Mouse (Mus musculus) midbrain, postnatal 0 days (tissue): ENCODE data around the gene Gm47955. TPM values are rescaled to one million over a fixed set of nuclear protein-coding genes. Genes with fewer than 3 reads are reported as not detected.
"Not testable (repeated sequence)": the region's sequence is repeated elsewhere in the genome, so short reads cannot be mapped to it uniquely, and the experiment has no call there.

Experiments used
- ATAC-seq: fragments of 200-750 bp; cut with Nextera tagmentation; 2 replicates; pipeline ENCODE4 v1.8.0; 2017; ENCODE audit warnings: moderate number of reproducible peaks, mild to moderate bottlenecking, moderate TSS enrichment, moderate library complexity; ENCODE audit not compliant: low FRiP score
- DNase-seq: peaks from one replicate; pipeline ENCODE4 v3.0.0-alpha.2; 2015; ENCODE audit warnings: low spot score
- H3K27ac ChIP-seq: fragments of 300-500 bp; sonication (generic); 2 replicates; pipeline ENCODE4 v1.5.1; 2014; ENCODE audit warnings: low read depth, mild to moderate bottlenecking, low read length, mixed read lengths
- H3K27me3 ChIP-seq: fragments of 300-500 bp; sonication (generic); 2 replicates; pipeline ENCODE4 v1.6.1; 2014; ENCODE audit warnings: low read length, control low read depth, mixed read lengths; ENCODE audit not compliant: insufficient read depth
- H3K36me3 ChIP-seq: fragments of 300-500 bp; sonication (generic); 2 replicates; pipeline ENCODE4 v1.6.1; 2014; ENCODE audit warnings: low read length, control low read depth, mixed read lengths; ENCODE audit not compliant: insufficient read depth
- H3K4me1 ChIP-seq: fragments of 300-500 bp; sonication (generic); 2 replicates; pipeline ENCODE4 v1.6.1; 2014; ENCODE audit warnings: mild to moderate bottlenecking, control low read depth, antibody characterized with exemption, low read length, mixed read lengths; ENCODE audit not compliant: insufficient read depth
- H3K4me2 ChIP-seq: fragments of 300-500 bp; sonication (generic); 2 replicates; pipeline ENCODE4 v1.6.1; 2014; ENCODE audit warnings: low read depth, mild to moderate bottlenecking, low read length, mixed read lengths; ENCODE audit not compliant: poor library complexity, severe bottlenecking
- H3K4me3 ChIP-seq: fragments of 300-500 bp; sonication (generic); 2 replicates; pipeline ENCODE4 v1.5.1; 2014; ENCODE audit warnings: low read depth, mild to moderate bottlenecking, low read length, moderate library complexity
- H3K9ac ChIP-seq: fragments of 300-500 bp; sonication (generic); replicated peaks from 2 replicates; pipeline ENCODE4 v1.6.1; 2014; ENCODE audit warnings: mild to moderate bottlenecking, low read length, moderate library complexity, mixed read lengths; ENCODE audit not compliant: poor library complexity, severe bottlenecking
- H3K9me3 ChIP-seq: fragments of 300-500 bp; sonication (generic); 2 replicates; pipeline ENCODE4 v1.6.1; 2016; ENCODE audit warnings: low read length, control low read depth
- CTCF ChIP-seq: IDR thresholded peaks from 2 replicates; pipeline ENCODE4 v1.5.1; 2016; ENCODE audit warnings: antibody characterized with exemption, mild to moderate bottlenecking
- WGBS: fragments of 180-500 bp; shearing (Covaris S2); extraction: QIAGEN DNeasy Blood & Tissue Kit; methylation state at CpG from one replicate; pipeline ENCODE4 v1.1.7; 2014; 5-methylcytosine and 5-hydroxymethylcytosine counted together
- polyA plus RNA-seq: library from polyadenylated mRNA; unstranded; fragments of >200 nt; fragmentation: Nextera tagmentation; extraction: Ambion mirVana; gene quantifications from 2 replicates; pipeline ENCODE4 v1.2.1, GENCODE M21; 2015
- total RNA-seq: library from RNA; depleted of rRNA; stranded (reverse); fragments of >200 nt; gene quantifications from 2 replicates; pipeline ENCODE4 v1.2.3, GENCODE M21; 2014

Gm47955 gene
- total and polyA plus RNA-seq, 2 experiments from 2014 or later, result not detected

DNA sequence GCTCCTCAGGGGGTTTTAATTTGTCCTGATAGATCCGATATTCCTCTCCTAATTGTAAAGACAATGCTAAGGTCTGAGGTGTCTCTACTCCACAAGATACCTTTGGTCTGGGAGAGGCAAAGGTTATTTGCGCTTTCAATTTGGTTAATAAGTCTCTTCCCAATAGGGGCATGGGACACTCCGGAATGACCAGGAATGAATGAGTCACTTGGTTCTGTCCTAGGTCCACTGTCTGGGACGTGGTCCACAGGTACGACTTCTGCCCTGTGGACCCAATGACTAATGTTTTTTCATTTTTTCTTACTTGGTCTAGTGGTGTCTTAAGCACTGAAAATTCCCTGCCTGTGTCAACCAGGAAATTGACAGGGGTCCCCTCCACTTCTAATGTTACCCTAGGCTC is 21.4 kb upstream of the Gm47955 start:
- no peak overlapping the region for H3K4me2 ChIP-seq
- H3K9ac ChIP-seq, result no peak overlapping the region
- DNase-seq (no peak), ATAC-seq (no peak)
- H3K9me3 ChIP-seq, result no peaks in the 10 kb centered on the region
- no peaks in the 10 kb centered on the region for H3K36me3 ChIP-seq
- no peak overlapping the region for H3K4me3 ChIP-seq
- no peak overlapping the region for H3K27ac ChIP-seq
- WGBS, result 96% methylated on average over 5 of the region's 5 CpGs
- no peaks in the 10 kb centered on the region for H3K27me3 ChIP-seq
- H3K4me1 ChIP-seq, result no peaks in the 10 kb centered on the region
- no peak for TF ChIP-seq CTCF

DNA sequence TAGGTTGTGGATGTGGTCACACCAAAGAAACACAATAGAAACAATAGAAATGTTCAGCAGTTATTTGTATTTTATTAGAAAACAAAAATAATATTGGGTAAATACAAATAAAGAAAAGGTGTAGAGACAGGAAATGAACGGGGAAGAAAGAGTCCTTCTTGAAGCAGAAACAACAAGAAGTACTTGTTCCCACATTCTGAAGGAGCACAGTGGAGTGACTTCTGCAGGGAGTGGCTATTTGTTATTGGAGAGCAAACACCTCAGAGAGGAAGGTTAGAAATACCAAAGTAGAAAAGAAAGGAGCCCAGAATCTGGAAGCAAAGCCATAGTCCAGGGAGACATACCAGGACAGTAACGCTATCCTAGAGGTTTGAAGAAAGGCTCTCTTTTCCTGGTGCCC is 17.6 kb upstream of the Gm47955 start:
- H3K36me3 ChIP-seq, H3K27me3 ChIP-seq, DNase-seq, H3K9me3 ChIP-seq, H3K27ac ChIP-seq, H3K4me3 ChIP-seq, H3K9ac ChIP-seq, H3K4me1 ChIP-seq, ATAC-seq, H3K4me2 ChIP-seq: not testable (repeated sequence)
- 88% methylated on average over 1 of the region's 2 CpGs for WGBS

DNA sequence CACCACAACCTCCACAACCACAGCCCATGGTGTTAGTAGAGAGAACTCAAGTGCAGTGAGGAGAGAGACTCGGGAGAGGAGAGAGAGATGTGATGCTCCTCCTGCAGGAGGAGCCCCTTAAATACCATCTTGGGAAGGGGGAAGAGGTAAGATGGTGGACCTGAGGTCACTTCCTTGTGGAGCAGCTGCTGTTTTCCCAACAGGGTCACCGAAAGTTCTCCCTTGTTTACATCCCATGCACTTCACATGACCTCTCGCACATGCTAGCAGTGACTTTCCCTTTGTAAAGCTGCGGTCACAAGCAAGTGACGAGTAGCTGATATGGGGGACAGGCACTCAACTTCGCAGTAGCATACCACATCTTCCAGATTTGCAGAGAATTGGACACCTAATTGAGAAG is 16.8 kb upstream of the Gm47955 start, which contains the start of gene A030003K21Rik:
A030003K21Rik (minus strand) TSS at position 94 of the 400 bp plus-strand sequence.
- H3K27me3 ChIP-seq, H3K36me3 ChIP-seq, H3K9ac ChIP-seq, ATAC-seq, DNase-seq, H3K4me1 ChIP-seq, H3K9me3 ChIP-seq, H3K27ac ChIP-seq, H3K4me3 ChIP-seq, H3K4me2 ChIP-seq: not testable (repeated sequence)
- WGBS, result no CpG with 5 or more reads among the region's 6 CpGs

DNA sequence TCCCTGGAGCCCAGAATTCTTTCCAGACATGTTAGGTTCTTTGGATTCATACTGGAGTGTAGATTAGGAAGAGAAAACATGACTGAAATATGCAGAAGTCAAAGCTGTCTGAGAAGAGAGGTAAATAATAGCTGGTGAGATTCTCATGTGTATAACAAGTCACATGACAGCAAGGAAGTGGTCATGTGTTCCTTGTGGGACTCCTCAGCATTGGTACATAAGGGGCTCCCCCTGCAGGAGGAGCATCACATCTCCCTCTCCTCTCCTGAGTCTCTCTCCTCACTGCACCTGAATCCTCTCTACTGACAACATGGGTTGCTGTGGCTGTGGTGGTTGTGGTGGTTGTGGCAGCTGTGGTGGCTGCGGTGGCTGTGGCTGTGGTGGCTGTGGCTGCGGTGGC is 14.1 kb upstream of the Gm47955 start:
- 100% methylated on average over 2 of the region's 2 CpGs for WGBS
- not testable (repeated sequence) for H3K4me1 ChIP-seq

GRCm38 (mm10) chr1:82948601-82949000 is 11.5 kb upstream of the Gm47955 start:
- WGBS, result 91% methylated on average over 2 of the region's 2 CpGs
- ATAC-seq (no peak), DNase-seq (no peak)

More for the DNA sequence above, 14.1 kb upstream of the Gm47955 start:
- ATAC-seq, H3K4me2 ChIP-seq, H3K9ac ChIP-seq, H3K36me3 ChIP-seq, H3K27ac ChIP-seq, H3K4me3 ChIP-seq, H3K27me3 ChIP-seq, DNase-seq, H3K9me3 ChIP-seq: not testable (repeated sequence)

GRCm38 (mm10) chr1:82955913-82956312 is 4.2 kb upstream of the Gm47955 start, which contains the start of gene Gm7544:
Gene Gm7544 (minus strand): TSS chr1:82956013.
- H3K4me3 ChIP-seq, H3K27ac ChIP-seq, H3K9me3 ChIP-seq, H3K9ac ChIP-seq, H3K4me1 ChIP-seq, H3K4me2 ChIP-seq, H3K27me3 ChIP-seq, ATAC-seq, H3K36me3 ChIP-seq, DNase-seq: not testable (repeated sequence)

More at GRCm38 (mm10) chr1:82948601-82949000, 11.5 kb upstream of the Gm47955 start:
- Histone ChIP-seq H3K27ac (no peak overlapping the region), H3K4me3 (no peak overlapping the region), H3K4me2 (no peak overlapping the region), H3K4me1 (no peaks in the 10 kb centered on the region), H3K36me3 (no peaks in the 10 kb centered on the region), H3K27me3 (no peaks in the 10 kb centered on the region), H3K9ac (no peak overlapping the region), H3K9me3 (no peaks in the 10 kb centered on the region)
- no peak for TF ChIP-seq CTCF
